Mouse (Mus musculus) neural tube, embryonic 11.5 days (tissue): ENCODE data around the gene Gm40193. TPM values are rescaled to one million over a fixed set of nuclear protein-coding genes. Genes with fewer than 3 reads are reported as not detected.
A peak's percentile ranks its signal among the peaks of the same experiment; 100 is the strongest.
"Not testable (repeated sequence)": the region's sequence is repeated elsewhere in the genome, so short reads cannot be mapped to it uniquely, and the experiment has no call there.

Experiments
- ATAC-seq: fragments of 200-750 bp; cut with Nextera tagmentation; 2 replicates; pipeline ENCODE4 v1.8.0; 2017; ENCODE audit warnings: moderate number of reproducible peaks, mild to moderate bottlenecking, moderate TSS enrichment, moderate library complexity; ENCODE audit not compliant: insufficient read depth, low FRiP score, low TSS enrichment
- DNase-seq: peaks from one replicate; pipeline ENCODE4 v3.0.0-alpha.2; 2015; ENCODE audit warnings: low spot score
- H3K27ac ChIP-seq: fragments of 300-500 bp; sonication (generic); 2 replicates; pipeline ENCODE4 v1.5.1; 2014; ENCODE audit warnings: low read depth, mild to moderate bottlenecking, low read length
- H3K27me3 ChIP-seq: fragments of 300-500 bp; sonication (generic); 2 replicates; pipeline ENCODE4 v1.6.1; 2014; ENCODE audit warnings: mild to moderate bottlenecking, low read length, mixed read lengths; ENCODE audit not compliant: control insufficient read depth, insufficient read depth
- H3K36me3 ChIP-seq: fragments of 300-500 bp; sonication (generic); 2 replicates; pipeline ENCODE4 v1.6.1; 2014; ENCODE audit warnings: mild to moderate bottlenecking, low read length, moderate library complexity, mixed read lengths; ENCODE audit not compliant: control insufficient read depth, insufficient read depth
- H3K4me1 ChIP-seq: fragments of 300-500 bp; sonication (generic); 2 replicates; pipeline ENCODE4 v1.6.1; 2014; ENCODE audit warnings: low read length, mixed read lengths; ENCODE audit not compliant: control insufficient read depth, insufficient read depth
- H3K4me2 ChIP-seq: fragments of 300-500 bp; sonication (generic); 2 replicates; pipeline ENCODE4 v1.6.1; 2014; ENCODE audit warnings: low read depth, mild to moderate bottlenecking, moderate library complexity
- H3K4me3 ChIP-seq: fragments of 300-500 bp; sonication (generic); 2 replicates; pipeline ENCODE4 v1.5.1; 2014; ENCODE audit warnings: low read depth, low read length
- H3K9ac ChIP-seq: fragments of 300-500 bp; sonication (generic); 2 replicates; pipeline ENCODE4 v1.6.1; 2014; ENCODE audit warnings: mild to moderate bottlenecking, low read length
- H3K9me3 ChIP-seq: fragments of 300-500 bp; sonication (generic); 2 replicates; pipeline ENCODE4 v1.6.1; 2016; ENCODE audit warnings: low read length; ENCODE audit not compliant: control insufficient read depth
- WGBS: fragments of 180-500 bp; shearing (Covaris S2); extraction: QIAGEN DNeasy Blood & Tissue Kit; methylation state at CpG from one replicate; pipeline ENCODE4 v1.1.7; 2014; 5-methylcytosine and 5-hydroxymethylcytosine counted together
- polyA plus RNA-seq: library from polyadenylated mRNA; unstranded; fragments of >200 nt; fragmentation: Nextera tagmentation; extraction: Ambion mirVana; gene quantifications from 2 replicates; pipeline ENCODE4 v1.2.1, GENCODE M21; 2014

Gm40193 gene
- polyA plus RNA-seq, 1 experiment from 2014 or later: not detected

DNA sequence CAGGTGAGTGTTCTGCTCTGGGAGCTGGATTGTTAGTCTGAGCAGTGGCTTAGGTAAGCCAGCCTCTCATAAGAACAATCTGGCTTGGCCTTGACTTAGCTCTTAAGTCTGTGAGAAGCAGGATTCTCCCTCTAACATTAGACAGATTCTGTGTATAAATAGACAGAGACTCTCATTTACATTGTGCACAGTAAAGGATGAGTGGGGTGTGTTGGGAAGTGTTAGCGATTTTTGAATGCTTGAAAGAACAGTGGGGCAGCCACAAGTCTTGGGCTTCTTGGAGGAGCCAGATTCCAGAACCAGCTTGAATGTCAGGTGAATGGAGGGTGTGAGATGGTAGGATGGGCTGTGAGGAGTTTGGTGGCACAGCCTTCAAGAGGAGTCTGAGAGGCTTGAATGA lies 38.9 kb upstream of the Gm40193 start:
- Histone ChIP-seq H3K36me3 (no peaks in the 10 kb centered on the region), H3K9ac (no peak overlapping the region), H3K4me3 (no peak overlapping the region)

GRCm38 (mm10) chr11:70570614-70571013 lies 37.9 kb upstream of the Gm40193 start:
- H3K4me3 ChIP-seq, H3K9ac ChIP-seq, H3K27ac ChIP-seq, H3K36me3 ChIP-seq, H3K4me2 ChIP-seq, DNase-seq, H3K9me3 ChIP-seq, H3K27me3 ChIP-seq, ATAC-seq: not testable (repeated sequence)
- H3K4me1 ChIP-seq: peaks cover 15% of the 10 kb centered on the region
- 91% methylated on average over 1 of the region's 1 CpGs for WGBS

More for the DNA sequence above, 38.9 kb upstream of the Gm40193 start:
- Histone ChIP-seq H3K27me3 (no peaks in the 10 kb centered on the region), H3K9me3 (no peaks in the 10 kb centered on the region), H3K4me2 (no peak overlapping the region), H3K4me1 (peaks cover 6% of the 10 kb centered on the region), H3K27ac (no peak overlapping the region)
- DNase-seq (no peak), ATAC-seq (no peak)
- WGBS: 94% methylated on average over 1 of the region's 1 CpGs

DNA sequence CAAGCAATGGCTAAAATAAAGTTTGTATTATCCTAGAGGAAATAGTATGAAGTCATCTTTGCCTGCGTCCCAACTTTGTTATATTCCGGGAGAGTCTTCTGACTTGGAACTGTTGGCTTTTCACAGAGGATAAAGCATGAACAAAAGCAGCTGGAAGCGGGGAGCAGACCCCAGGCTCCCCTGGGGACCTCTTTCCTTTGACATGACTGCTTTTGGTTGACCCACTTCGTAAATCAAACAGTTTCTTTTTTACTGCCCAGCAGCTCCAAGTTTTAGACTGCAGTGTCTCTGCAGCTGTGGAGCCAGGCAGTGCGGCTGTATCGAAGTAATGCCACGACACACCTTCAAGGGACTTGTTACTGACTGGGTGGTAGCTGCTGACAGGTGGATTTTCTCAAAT lies 33.8 kb upstream of the Gm40193 start:
- H3K9ac ChIP-seq: no peak overlapping the region
- no peak overlapping the region for H3K4me2 ChIP-seq
- H3K9me3 ChIP-seq: no peaks in the 10 kb centered on the region
- no peak overlapping the region for H3K27ac ChIP-seq
- ATAC-seq: no peak
- peaks cover 31% of the 10 kb centered on the region for H3K4me1 ChIP-seq
- H3K36me3 ChIP-seq: no peaks in the 10 kb centered on the region
- no peak overlapping the region for H3K4me3 ChIP-seq
- 53% methylated on average over 7 of the region's 7 CpGs for WGBS
- H3K27me3 ChIP-seq: no peaks in the 10 kb centered on the region
- DNase-seq: no peak

DNA sequence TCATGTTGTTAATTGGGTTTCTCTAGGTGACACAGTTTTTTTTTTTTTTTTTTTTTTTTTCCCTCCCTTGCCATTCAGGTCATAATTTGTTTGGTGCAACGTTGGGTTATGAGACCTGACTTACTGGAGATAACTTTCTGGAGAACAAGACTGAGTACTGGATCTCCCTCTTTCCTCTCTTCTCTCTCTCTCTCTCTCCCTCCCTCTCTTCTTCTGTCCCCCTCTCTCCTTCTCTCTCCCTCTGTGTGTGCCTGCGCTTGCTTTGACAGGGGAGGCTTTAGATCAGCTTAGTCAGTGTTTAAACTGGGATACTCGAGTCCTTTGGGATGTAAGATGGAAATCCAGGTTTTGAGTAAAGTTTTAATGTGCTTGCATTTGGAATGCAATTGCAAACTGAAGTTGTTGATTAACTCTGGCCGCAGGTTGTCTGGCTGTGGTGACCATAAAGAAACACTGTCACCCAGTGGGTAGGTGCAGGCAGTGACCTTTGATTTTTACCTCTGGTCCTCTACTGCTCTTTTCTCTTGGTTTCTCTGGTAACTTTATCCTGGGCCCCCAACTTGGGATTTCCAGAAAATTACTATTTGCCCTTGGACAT lies 31.6 kb upstream of the Gm40193 start:
- no peaks in the 10 kb centered on the region for H3K9me3 ChIP-seq
- peak overlapping the region; percentile 93 for H3K4me2 ChIP-seq
- WGBS: 33% methylated on average over 4 of the region's 4 CpGs
- 0 out of 2 replicates have a peak overlapping the region, but pooled peaks have one; percentile 82 for H3K9ac ChIP-seq
- no peak overlapping the region; the same call in 1 of the 2 replicates for H3K4me3 ChIP-seq
- no peaks in the 10 kb centered on the region for H3K36me3 ChIP-seq
- peaks cover 31% of the 10 kb centered on the region for H3K4me1 ChIP-seq
- DNase-seq (no peak), ATAC-seq (no peak)
- H3K27ac ChIP-seq: no peak overlapping the region
- H3K27me3 ChIP-seq: no peaks in the 10 kb centered on the region

DNA sequence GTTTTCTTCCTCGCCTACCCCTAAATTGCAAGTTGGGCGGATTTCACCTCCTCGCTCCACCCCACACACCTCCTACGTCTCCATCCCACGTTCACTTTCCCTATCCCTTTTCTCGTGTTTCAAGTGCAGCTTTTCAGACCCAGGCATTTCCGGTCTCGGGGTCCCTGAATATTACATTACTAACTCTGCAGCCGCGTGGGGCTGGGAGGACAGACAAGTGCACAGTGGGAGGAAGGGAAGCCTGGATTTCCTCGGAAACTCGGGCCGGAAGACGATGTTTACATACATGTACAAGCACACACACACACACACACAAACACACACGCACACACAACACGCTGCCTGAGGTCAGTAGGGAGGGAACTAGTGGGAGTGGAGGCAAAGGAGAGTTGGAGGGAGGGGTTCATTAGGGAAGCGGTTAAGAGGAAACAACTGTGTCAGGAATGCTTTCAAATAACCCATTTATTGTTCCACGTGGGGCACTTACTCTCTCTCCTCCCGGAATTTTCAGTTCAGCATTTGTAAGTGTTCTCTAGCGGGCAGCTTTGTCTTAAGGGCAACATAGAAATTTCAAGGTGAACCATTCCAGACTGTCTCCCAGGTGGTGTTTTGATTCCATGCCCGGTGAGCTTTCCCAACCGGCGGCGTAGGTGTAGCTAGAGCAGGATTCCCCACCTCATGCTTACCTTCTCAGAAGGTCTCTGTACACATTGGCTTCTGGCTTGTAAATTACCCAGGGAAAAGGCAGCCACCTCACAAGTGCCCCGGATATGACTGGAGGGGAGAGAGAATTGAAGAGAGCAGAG lies 30.9 kb upstream of the Gm40193 start:
- Histone ChIP-seq H3K4me3 (peak overlapping the region; percentile 81), H3K4me1 (peaks cover 31% of the 10 kb centered on the region), H3K27ac (no peak overlapping the region), H3K27me3 (no peaks in the 10 kb centered on the region), H3K36me3 (no peaks in the 10 kb centered on the region), H3K9ac (peak overlapping the region; percentile 82), H3K9me3 (no peaks in the 10 kb centered on the region), H3K4me2 (peak overlapping the region; percentile 93)
- no peak for ATAC-seq
- WGBS: 2% methylated on average over 25 of the region's 25 CpGs
- peak; percentile 39 for DNase-seq

DNA sequence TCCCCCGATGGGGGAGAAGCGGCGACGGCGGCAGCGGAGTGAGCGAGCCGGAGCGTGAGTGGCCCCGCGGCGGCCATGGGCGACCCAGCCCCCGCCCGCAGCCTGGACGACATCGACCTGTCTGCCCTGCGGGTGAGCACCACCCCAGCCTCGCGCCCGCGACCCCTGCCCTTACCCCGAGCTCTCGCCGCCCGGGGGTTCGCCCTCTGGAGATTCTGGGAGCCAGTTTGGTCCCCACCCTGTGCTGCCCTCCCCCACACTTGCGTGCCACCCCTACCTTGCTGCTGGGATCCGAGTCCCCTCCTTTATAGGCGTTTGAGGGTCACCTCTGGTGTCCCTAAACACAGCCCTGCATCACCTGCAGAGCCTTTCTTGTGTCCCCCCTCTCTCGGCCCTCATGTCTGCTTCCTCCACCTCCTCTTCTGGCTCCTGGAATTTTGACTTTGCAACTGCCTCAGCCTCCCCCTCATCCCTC lies 30.3 kb upstream of the Gm40193 start:
- 0% methylated on average over 19 of the region's 31 CpGs for WGBS
- H3K36me3 ChIP-seq: no peaks in the 10 kb centered on the region
- H3K9me3 ChIP-seq: no peaks in the 10 kb centered on the region
- H3K4me3 ChIP-seq: peak overlapping the region; percentile 81
- peak overlapping the region; percentile 93 for H3K4me2 ChIP-seq
- DNase-seq: peak; percentile 25
- peaks cover 31% of the 10 kb centered on the region for H3K4me1 ChIP-seq
- peak; percentile 68; the same call in 1 of the 2 replicates for ATAC-seq
- peak overlapping the region; percentile 56 for H3K27ac ChIP-seq
- H3K9ac ChIP-seq: peak overlapping the region; percentile 82
- H3K27me3 ChIP-seq: no peaks in the 10 kb centered on the region

- Histone ChIP-seq H3K27me3 (no peaks in the 10 kb centered on the region), H3K9ac (peak within 1 kb of the TSS; percentile 82), H3K36me3 (no peaks in the 10 kb centered on the region), H3K4me3 (peak within 1 kb of the TSS; percentile 81), H3K27ac (peak within 1 kb of the TSS; percentile 56), H3K4me1 (peaks cover 31% of the 10 kb centered on the region), H3K9me3 (no peaks in the 10 kb centered on the region), H3K4me2 (peak within 1 kb of the TSS; percentile 93)
- ATAC-seq: peak; percentile 87
- DNase-seq: peak; percentile 97
- under 1% methylated on average over 44 of the region's 57 CpGs for WGBS
Observed at GRCm38 (mm10) chr11:70562287-70562994, 29.7 kb upstream of the Gm40193 start, which contains the start of gene Mink1. Gene Mink1, plus strand, starts transcription at chr11:70562881.

DNA sequence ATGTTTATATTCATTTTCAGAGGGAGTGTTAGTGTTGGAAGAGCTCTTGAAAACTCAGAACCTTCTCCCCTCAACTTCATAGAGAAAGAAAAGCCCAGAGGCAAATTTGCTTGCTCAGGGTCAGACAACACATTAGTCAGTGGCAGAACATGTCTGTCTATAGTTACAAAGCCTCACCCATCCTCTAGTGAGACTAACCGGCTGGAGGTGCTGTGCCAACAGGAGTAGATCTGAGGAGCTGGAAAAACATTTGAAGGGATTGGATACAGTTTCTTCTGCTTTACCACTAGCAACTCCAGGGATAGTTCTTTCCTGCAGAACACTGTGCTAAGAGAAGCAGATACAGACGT lies 29.2 kb upstream of the Gm40193 start:
- Histone ChIP-seq H3K4me2 (peak overlapping the region; percentile 93), H3K27ac (peak overlapping the region; percentile 56; the same call in 1 of the 2 replicates), H3K4me3 (peak overlapping the region; percentile 81), H3K9ac (peak overlapping the region; percentile 82), H3K9me3 (no peaks in the 10 kb centered on the region), H3K27me3 (no peaks in the 10 kb centered on the region), H3K4me1 (peaks cover 30% of the 10 kb centered on the region), H3K36me3 (no peaks in the 10 kb centered on the region)
- ATAC-seq (0 out of 2 replicates have a peak, but pooled peaks have one; percentile 7), DNase-seq (no peak)
- 4% methylated on average over 2 of the region's 2 CpGs for WGBS
